Mouse (Mus musculus) adrenal gland, postnatal 14 days (tissue): ENCODE measurements around the gene Gm40193. TPM values are rescaled to one million over a fixed set of nuclear protein-coding genes. Genes with fewer than 3 reads are reported as not detected.

ENCODE experiments used
- DNase-seq: peaks from one replicate; pipeline ENCODE4 v3.0.0; 2021; ENCODE audit warnings: mixed read lengths
- total RNA-seq: library from RNA; stranded (reverse); gene quantifications from 2 replicates; pipeline ENCODE4 v1.2.3, GENCODE M21; 2021

Gene Gm40193
- total RNA-seq, 1 experiment from 2014 or later: not detected

DNA sequence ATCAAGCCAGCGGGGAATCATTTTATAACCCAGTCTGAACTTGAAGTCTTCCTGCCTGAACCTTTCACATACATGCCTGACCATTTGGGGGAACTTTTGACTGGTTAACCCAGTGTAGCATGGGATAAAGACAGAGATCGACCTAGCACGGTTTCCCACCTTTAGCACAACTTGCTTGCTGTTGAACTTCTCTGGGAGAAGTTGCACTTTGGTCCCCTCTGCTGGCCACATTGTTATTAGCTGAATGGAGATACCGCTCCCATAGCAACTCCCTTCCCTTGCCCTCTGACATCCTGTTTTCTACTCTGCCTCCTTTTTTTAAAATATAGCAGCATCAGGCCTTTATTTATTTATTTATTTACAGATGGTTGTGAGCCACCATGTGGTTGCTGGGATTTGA, 26.4 kb downstream of the Gm40193 start:
- peak; percentile 83 for DNase-seq

DNA sequence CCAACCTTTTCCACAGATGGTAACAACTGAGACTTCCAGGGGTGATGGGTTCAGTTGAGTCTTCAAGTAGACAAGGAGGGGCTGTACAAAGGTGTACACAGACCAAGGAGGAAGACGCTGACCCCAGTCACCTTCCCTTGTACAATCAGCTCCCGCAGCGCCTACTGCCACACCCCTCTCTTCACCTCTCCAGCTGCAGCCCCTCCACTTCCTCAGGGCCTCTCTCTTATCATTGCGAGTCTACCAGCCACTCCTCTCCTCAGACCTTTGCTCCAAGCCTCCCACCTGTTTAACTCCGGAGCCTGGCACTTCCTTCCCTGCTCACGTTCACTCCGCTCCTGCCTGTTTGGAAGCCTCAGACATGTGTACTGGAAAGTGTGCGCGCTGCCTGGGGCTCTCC, 27.8 kb downstream of the Gm40193 start, which contains the start of gene Tm4sf5:
TSS of gene Tm4sf5 (plus strand) at position 275 of the 400 bp plus-strand sequence.
- no peak for DNase-seq

DNA sequence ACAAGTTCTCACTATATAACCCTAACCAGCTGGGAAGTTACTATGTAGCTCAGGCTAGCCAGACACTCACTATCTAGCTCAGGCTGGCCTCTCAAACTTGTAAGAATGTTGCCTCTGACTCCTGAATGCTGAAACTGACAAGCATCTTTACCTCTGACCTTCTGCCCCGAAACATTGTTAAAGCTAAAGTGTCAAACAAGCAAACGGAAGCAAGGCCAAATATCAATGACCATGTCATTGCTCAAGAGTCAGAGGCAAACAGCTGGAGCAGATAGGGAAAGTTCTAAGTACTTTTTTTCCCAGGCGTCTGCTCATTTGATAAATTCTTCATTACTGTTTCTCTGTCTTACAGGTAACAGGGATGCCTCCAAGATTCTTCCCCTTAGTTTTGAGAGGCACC, 30.7 kb downstream of the Gm40193 start:
- no peak for DNase-seq

- DNase-seq: no peak
Observed at GRCm38 (mm10) chr11:70500476-70500812, 32.3 kb downstream of the Gm40193 start.

GRCm38 (mm10) chr11:70499566-70500475, 32.9 kb downstream of the Gm40193 start:
- DNase-seq: peak; percentile 67

DNA sequence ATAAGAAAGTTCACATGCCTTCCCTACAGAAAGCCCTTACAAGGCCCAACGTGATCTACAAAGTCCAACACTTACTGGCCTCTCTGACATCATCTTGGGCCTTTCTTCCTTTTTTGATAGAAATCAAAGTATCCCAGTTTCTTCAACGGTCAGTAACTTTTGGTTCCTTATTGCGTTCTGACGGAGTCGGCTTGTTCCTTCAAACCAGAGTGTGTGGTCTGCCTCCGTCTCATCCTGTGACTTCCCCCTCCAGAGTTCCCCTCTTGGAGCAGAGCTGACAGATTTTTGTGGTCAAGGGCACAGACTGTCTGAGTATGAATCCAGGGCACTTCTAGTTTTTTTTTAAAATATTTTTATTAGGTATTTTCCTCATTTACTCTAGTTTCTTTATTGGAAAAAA, 43.1 kb downstream of the Gm40193 start:
- DNase-seq: no peak

DNA sequence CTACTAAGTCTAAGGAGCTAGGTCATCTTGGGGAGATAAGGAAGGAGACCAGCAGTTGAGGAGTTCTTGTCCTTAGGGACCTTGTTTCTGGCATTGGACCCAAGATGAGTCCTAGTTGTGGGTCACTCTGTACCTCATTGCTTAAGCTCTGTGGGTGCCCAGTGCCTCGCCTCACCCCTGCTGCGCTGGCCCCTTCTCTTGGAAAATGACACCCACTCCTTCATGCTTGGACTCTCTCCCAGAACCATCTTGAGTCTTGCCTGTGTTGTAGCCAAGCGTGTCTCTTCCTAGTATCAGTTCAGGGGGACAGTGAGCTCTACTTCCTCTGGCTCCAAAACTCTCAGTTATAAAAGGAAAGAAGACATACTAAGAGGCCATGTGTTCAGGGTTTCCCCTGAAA, 43.6 kb downstream of the Gm40193 start:
- no peak for DNase-seq

- no peak for DNase-seq
Observed at GRCm38 (mm10) chr11:70487816-70488215, 44.9 kb downstream of the Gm40193 start.

DNA sequence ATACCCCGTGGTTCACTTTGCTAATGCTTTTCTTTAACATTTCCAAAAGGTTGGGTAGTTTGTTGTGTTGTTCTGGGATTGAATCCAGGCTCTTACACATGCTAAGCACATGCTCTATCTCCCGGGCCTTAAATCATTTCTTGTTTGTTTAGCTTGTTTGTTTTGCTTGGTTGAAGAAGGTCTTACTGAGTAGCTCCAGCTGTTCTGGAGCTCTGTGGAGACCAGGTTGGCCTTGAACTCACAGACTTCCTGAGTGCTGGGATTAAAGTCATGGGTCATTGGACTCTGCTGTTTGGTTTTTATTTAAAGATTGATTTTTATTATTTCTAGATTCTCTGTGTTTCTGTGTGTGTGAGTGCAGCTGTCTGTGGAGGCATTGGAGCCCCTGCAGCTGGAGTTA, 47.2 kb downstream of the Gm40193 start:
- no peak for DNase-seq

Other genes with a start within 250 kb of the Gm40193 start
- not detected in 2 replicates for gene Alox12e, start 210.3 kb downstream of the Gm40193 start, total RNA-seq
- gene Alox15, start 180.9 kb downstream of the Gm40193 start, total RNA-seq: 4.4 and 4.7 TPM in 2 replicates
- gene Pelp1, start 122.9 kb downstream of the Gm40193 start, total RNA-seq: 23.2 and 28.9 TPM in 2 replicates
- 17.5 and 32.6 TPM in 2 replicates for gene Arrb2, start 100.3 kb downstream of the Gm40193 start, total RNA-seq
- gene Med11, start 81.0 kb downstream of the Gm40193 start, total RNA-seq: 18.1 and 23.3 TPM in 2 replicates
- gene Zmynd15, start 73.5 kb downstream of the Gm40193 start, total RNA-seq: 1.3 and 1.5 TPM in 2 replicates
- gene Cxcl16, start 73.0 kb downstream of the Gm40193 start, total RNA-seq: 4.0 and 6.0 TPM in 2 replicates
- not detected in 2 replicates for gene Tm4sf5, start 27.7 kb downstream of the Gm40193 start, total RNA-seq
- not detected in 2 replicates for gene Vmo1, start 18.3 kb downstream of the Gm40193 start, total RNA-seq
- gene Gltpd2, start 13.7 kb downstream of the Gm40193 start, total RNA-seq: 0.45 and 7.9 TPM in 2 replicates
- 233 and 258 TPM in 2 replicates for gene Psmb6, start 7.6 kb downstream of the Gm40193 start, total RNA-seq
- 8.5 and 10.9 TPM in 2 replicates for gene Pld2, start 7.1 kb upstream of the Gm40193 start, total RNA-seq
- 52.5 and 58.5 TPM in 2 replicates for gene Mink1, start 29.9 kb upstream of the Gm40193 start, total RNA-seq
- not detected in 2 replicates for gene 4930544D05Rik, start 82.9 kb upstream of the Gm40193 start, total RNA-seq
- gene Chrne, start 86.3 kb upstream of the Gm40193 start, total RNA-seq: not detected in 2 replicates
- 0.49 and 0.56 TPM in 2 replicates for gene Gp1ba, start 106.2 kb upstream of the Gm40193 start, total RNA-seq
- gene Rnf167, start 114.3 kb upstream of the Gm40193 start, total RNA-seq: 69.6 and 88.5 TPM in 2 replicates
- 175 and 184 TPM in 2 replicates for gene Slc25a11, start 114.5 kb upstream of the Gm40193 start, total RNA-seq
- gene Pfn1, start 121.7 kb upstream of the Gm40193 start, total RNA-seq: 807 and 918 TPM in 2 replicates
- gene Eno3, start 124.3 kb upstream of the Gm40193 start, total RNA-seq: 14.9 and 21.4 TPM in 2 replicates
- gene Spag7, start 136.5 kb upstream of the Gm40193 start, total RNA-seq: 72.5 and 77.1 TPM in 2 replicates
- 38.8 and 41.8 TPM in 2 replicates for gene Camta2, start 155.2 kb upstream of the Gm40193 start, total RNA-seq
- 15.2 and 15.8 TPM in 2 replicates for gene Inca1, start 167.2 kb upstream of the Gm40193 start, total RNA-seq
- 154 and 159 TPM in 2 replicates for gene Kif1c, start 167.6 kb upstream of the Gm40193 start, total RNA-seq
- gene Zfp3, start 231.3 kb upstream of the Gm40193 start, total RNA-seq: 8.7 and 10.3 TPM in 2 replicates